Mouse (Mus musculus): ENCODE measurements at regions not wholly inside any gene's neighbourhood (a gene's known extent, or its start where the extent isn't known, plus 50 kb on each side); places are given as distances from the start of the nearest gene placed in this dataset.

- Histone ChIP-seq H3K4me3 (replicated peaks; ENCODE audit: low read length) (no peak overlapping the region), H3K4me2 (replicated peaks; ENCODE audit: low read depth, low read length, severe bottlenecking) (no peak overlapping the region), H3K9ac (ENCODE audit: low read depth, low read length, severe bottlenecking) (no peak overlapping the region), H3K27ac (replicated peaks; ENCODE audit: low read depth, low read length) (no peak overlapping the region), H3K27me3 (ENCODE audit: control insufficient read depth, insufficient read depth, low read length) (no peaks in the 10 kb centered on the region), H3K36me3 (ENCODE audit: control insufficient read depth, insufficient read depth, low read length) (no peaks in the 10 kb centered on the region), H3K4me1 (ENCODE audit: control insufficient read depth, insufficient read depth, low read length) (peaks cover 6% of the 10 kb centered on the region; the same call in 1 of the 2 replicates), H3K9me3 (ENCODE audit: control insufficient read depth, low read length) (no peaks in the 10 kb centered on the region)
- WGBS = 59% methylated on average over 6 of the region's 7 CpGs
- DNase-seq (ENCODE audit: low spot score) (no peak), ATAC-seq (ENCODE audit: low FRiP score, low read depth) (no peak)
- TF ChIP-seq POLR2A (IDR thresholded peaks at IDR 0.05; ENCODE audit: borderline replicate concordance, extremely low read depth, insufficient read depth, insufficient read length) = no peak
Observed at GRCm38 (mm10) chr1:159419301-159419965, 104.1 kb upstream of the Tnr start.

- no peaks in the 10 kb centered on the region for H3K27me3 ChIP-seq (ENCODE audit: control insufficient read depth, insufficient read depth, low read length)
- H3K4me3 ChIP-seq (replicated peaks; ENCODE audit: low read length) = no peak overlapping the region
- peaks cover 6% of the 10 kb centered on the region; the same call in 1 of the 2 replicates for H3K4me1 ChIP-seq (ENCODE audit: control insufficient read depth, insufficient read depth, low read length)
- WGBS = 95% methylated on average over 5 of the region's 5 CpGs
- DNase-seq (ENCODE audit: low spot score) (no peak), ATAC-seq (ENCODE audit: low FRiP score, low read depth) (no peak)
- no peak overlapping the region for H3K9ac ChIP-seq (ENCODE audit: low read depth, low read length, severe bottlenecking)
- H3K27ac ChIP-seq (replicated peaks; ENCODE audit: low read depth, low read length) = no peak overlapping the region
- H3K4me2 ChIP-seq (replicated peaks; ENCODE audit: low read depth, low read length, severe bottlenecking) = no peak overlapping the region
- no peaks in the 10 kb centered on the region for H3K9me3 ChIP-seq (ENCODE audit: control insufficient read depth, low read length)
- no peaks in the 10 kb centered on the region for H3K36me3 ChIP-seq (ENCODE audit: control insufficient read depth, insufficient read depth, low read length)
- TF ChIP-seq POLR2A (IDR thresholded peaks at IDR 0.05; ENCODE audit: borderline replicate concordance, extremely low read depth, insufficient read depth, insufficient read length) = no peak
Observed at GRCm38 (mm10) chr1:159420189-159420588, 103.4 kb upstream of the Tnr start.

GRCm38 (mm10) chr1:159423694-159424093 is 99.9 kb upstream of the Tnr start:
- 95% methylated on average over 5 of the region's 5 CpGs for WGBS
- no peak overlapping the region for H3K4me3 ChIP-seq (replicated peaks; ENCODE audit: low read length)
- no peaks in the 10 kb centered on the region for H3K4me1 ChIP-seq (ENCODE audit: control insufficient read depth, insufficient read depth, low read length)
- no peak for TF ChIP-seq POLR2A (IDR thresholded peaks at IDR 0.05; ENCODE audit: borderline replicate concordance, extremely low read depth, insufficient read depth, insufficient read length)
- no peak for DNase-seq (ENCODE audit: low spot score)
- no peak overlapping the region for H3K9ac ChIP-seq (ENCODE audit: low read depth, low read length, severe bottlenecking)
- H3K4me2 ChIP-seq (replicated peaks; ENCODE audit: low read depth, low read length, severe bottlenecking) = no peak overlapping the region
- no peaks in the 10 kb centered on the region for H3K36me3 ChIP-seq (ENCODE audit: control insufficient read depth, insufficient read depth, low read length)
- no peaks in the 10 kb centered on the region for H3K27me3 ChIP-seq (ENCODE audit: control insufficient read depth, insufficient read depth, low read length)
- H3K27ac ChIP-seq (replicated peaks; ENCODE audit: low read depth, low read length) = no peak overlapping the region
- H3K9me3 ChIP-seq (ENCODE audit: control insufficient read depth, low read length) = no peaks in the 10 kb centered on the region
- ATAC-seq (ENCODE audit: low FRiP score, low read depth) = no peak

- no peak for TF ChIP-seq POLR2A (IDR thresholded peaks at IDR 0.05; ENCODE audit: borderline replicate concordance, extremely low read depth, insufficient read depth, insufficient read length)
- DNase-seq (ENCODE audit: low spot score) (no peak), ATAC-seq (ENCODE audit: low FRiP score, low read depth) (no peak)
- Histone ChIP-seq H3K27ac (replicated peaks; ENCODE audit: low read depth, low read length) (no peak overlapping the region), H3K36me3 (ENCODE audit: control insufficient read depth, insufficient read depth, low read length) (no peaks in the 10 kb centered on the region), H3K4me1 (ENCODE audit: control insufficient read depth, insufficient read depth, low read length) (no peaks in the 10 kb centered on the region), H3K27me3 (ENCODE audit: control insufficient read depth, insufficient read depth, low read length) (no peaks in the 10 kb centered on the region), H3K9me3 (ENCODE audit: control insufficient read depth, low read length) (no peaks in the 10 kb centered on the region), H3K4me2 (replicated peaks; ENCODE audit: low read depth, low read length, severe bottlenecking) (no peak overlapping the region), H3K9ac (ENCODE audit: low read depth, low read length, severe bottlenecking) (no peak overlapping the region), H3K4me3 (replicated peaks; ENCODE audit: low read length) (no peak overlapping the region)
Observed at GRCm38 (mm10) chr1:159429926-159430325, 93.6 kb upstream of the Tnr start.

GRCm38 (mm10) chr1:159433521-159433920 is 90.0 kb upstream of the Tnr start:
- Histone ChIP-seq H3K36me3 (ENCODE audit: control insufficient read depth, insufficient read depth, low read length) (no peaks in the 10 kb centered on the region), H3K4me3 (replicated peaks; ENCODE audit: low read length) (no peak overlapping the region), H3K4me2 (replicated peaks; ENCODE audit: low read depth, low read length, severe bottlenecking) (no peak overlapping the region), H3K9me3 (ENCODE audit: control insufficient read depth, low read length) (no peaks in the 10 kb centered on the region), H3K9ac (ENCODE audit: low read depth, low read length, severe bottlenecking) (no peak overlapping the region), H3K27ac (replicated peaks; ENCODE audit: low read depth, low read length) (no peak overlapping the region), H3K27me3 (ENCODE audit: control insufficient read depth, insufficient read depth, low read length) (no peaks in the 10 kb centered on the region), H3K4me1 (ENCODE audit: control insufficient read depth, insufficient read depth, low read length) (no peaks in the 10 kb centered on the region)
- no peak for DNase-seq (ENCODE audit: low spot score)
- 91% methylated on average over 4 of the region's 4 CpGs for WGBS
- no peak for TF ChIP-seq POLR2A (IDR thresholded peaks at IDR 0.05; ENCODE audit: borderline replicate concordance, extremely low read depth, insufficient read depth, insufficient read length)
- no peak for ATAC-seq (ENCODE audit: low FRiP score, low read depth)

Measured in limb, embryonic 14.5 days (tissue).